Mouse (Mus musculus) cerebellum, adult 9-11 months (tissue): ENCODE measurements around the gene Spata7.

Source experiments
- DNase-seq: peaks from one replicate; pipeline ENCODE4 v3.0.0; 2022

Spata7 gene

DNA sequence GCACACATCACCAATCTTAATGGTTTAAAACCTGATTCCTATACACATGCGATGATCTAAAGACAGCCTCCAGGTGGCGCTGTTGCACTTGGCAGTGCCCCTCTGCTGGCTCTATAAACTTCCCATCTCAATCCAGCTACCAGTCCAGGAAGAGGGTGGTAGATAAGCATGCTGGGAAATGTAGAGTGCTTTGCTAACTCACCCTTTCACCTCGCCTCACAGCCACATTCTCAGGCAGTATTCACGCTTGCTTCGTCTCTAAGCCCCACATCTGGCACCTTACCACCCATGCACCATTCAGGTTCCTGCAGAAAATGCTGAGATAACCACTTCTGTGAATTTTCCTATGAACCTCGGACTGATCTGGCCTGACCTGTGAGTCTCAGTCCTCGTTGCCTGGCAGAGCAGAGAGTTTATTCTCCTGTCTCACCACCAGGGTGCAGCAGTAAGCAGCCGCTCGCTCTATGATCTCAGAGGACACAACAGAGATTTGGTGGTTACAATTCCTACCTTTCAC lies 46.7 kb downstream of the Spata7 start:
- peak; percentile 80 for DNase-seq

DNA sequence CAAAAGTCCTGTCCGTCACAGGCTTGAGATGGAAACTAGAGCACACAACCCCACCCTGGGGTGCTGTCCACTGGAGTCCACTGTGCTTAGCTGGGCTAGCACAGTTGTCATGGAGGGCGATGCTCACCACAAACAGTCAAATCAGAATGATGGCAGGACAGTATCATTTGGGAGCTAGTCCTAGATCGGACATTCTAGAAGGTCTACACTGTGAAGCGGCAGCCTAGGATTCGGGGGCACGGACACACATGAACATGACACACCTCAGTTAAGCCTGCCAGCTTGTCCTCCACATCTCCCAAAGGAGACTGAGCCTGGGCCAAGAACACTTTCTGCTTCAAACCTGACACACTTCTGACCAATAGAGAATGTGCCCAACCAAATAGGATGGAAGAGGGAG lies 48.9 kb downstream of the Spata7 start:
- DNase-seq: no peak

DNA sequence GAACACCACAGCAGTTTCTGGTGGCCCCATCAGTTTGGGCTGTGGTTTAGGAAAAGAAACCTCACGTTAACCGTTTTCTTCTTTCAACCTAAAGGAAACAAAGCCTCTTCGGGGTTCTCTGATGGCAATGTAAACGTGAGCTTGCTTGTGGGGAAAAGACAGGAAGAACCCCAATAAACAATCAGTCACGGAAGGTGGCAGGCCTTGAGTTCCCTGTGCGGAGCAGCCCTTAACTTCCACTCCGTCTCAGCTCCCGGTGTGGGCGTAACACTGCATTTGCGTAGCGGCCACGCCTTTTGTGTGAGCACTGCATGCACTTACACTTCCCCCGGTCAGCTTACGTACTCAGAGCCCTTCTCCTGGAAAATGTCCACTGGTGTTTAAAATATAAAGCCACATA lies 49.4 kb downstream of the Spata7 start:
- DNase-seq: no peak

DNA sequence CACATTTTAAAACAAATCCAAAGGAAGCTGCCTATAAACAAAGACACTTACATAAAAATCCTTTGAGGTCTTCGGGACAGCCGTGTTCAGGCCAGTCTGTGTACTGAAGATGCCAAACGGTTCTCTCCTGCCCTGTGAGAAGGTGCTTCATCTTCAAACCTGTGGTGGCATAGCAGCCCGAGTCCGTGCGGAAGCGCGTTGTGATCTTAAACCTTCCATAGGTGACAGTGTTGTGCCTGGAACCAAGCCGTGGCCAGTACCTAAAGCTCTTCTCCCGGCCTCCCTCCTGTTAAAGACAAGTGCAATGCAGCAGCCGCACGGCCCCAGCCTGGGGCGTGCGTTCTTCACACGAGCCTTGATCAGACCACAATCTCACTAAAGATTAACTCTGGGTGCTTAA lies 51.9 kb downstream of the Spata7 start:
- no peak for DNase-seq

DNA sequence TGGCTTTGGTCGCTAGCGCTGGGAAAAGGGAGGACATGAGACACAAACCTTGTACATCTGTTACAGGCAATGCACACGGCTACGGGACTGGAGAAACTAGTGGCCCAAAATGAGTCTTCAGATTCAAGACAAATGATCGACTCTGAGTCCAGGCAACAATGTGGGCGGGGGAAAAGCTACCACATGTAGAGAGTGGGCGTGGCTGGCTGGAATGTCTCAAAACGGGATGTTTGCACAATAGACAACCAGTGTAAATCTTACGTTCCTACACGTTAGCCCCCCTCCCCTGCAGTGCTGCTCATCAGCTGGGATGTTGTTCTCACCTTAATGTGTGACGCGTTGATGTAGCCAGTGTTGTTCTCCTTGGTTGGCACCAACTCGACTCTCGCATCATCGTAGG lies 54.2 kb downstream of the Spata7 start:
- no peak for DNase-seq

DNA sequence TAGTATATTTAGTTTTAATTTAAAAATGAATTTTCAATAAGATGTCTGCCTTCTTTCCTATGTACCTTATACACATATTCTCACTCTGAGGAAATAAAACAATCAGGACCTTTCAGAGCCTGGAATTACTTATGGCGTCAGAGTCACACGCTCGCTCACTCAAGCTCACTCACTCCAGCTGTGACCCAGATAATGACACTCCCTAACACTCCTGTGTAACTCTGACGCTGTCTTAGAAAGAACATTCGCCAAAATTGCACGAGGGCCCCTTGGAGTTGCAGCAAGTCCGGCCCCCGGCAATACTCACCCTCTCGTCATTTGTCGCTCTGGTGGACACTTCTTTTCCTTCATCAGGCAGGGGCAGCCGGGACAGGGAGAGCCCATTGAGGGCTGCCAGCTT lies 55.2 kb downstream of the Spata7 start:
- no peak for DNase-seq

DNA sequence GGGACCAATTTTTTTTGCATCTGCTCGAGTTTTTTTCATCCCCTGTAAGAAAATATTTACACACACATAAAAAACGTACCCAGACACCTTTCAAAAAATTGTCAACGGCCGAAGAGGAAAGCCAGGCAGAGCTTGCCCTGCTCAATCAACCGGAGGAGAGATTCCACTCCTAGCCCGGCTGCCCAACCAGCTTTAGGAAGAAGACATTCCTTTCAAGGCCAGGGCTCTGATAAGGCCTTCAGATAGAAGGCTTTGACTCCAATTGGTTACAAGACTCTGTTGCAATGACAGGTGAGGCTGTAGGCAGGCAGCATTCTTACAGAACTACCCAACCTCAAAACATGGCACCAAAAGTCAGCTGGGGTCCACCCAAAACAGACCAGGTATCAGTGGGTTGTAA lies 55.6 kb downstream of the Spata7 start:
- no peak for DNase-seq

DNA sequence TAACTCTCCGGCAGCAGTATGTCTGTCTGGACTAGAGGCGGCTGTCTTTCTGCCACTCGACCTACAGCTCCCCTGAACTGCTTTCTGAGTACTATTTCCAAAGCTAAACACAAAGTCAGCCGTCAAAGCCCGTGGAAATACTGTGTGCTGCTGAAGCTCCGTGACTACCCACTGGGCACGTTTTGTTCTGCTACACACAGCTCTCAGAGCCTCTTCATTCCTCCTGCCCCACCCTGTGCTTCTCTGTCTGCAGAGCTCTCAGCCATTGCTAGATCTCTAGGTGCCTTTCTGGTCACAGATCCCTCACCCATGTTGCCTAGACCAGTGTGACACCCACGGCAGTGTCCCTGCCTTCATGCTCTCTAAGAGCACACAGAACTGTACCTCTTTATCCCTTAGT lies 62.3 kb downstream of the Spata7 start:
- no peak for DNase-seq

DNA sequence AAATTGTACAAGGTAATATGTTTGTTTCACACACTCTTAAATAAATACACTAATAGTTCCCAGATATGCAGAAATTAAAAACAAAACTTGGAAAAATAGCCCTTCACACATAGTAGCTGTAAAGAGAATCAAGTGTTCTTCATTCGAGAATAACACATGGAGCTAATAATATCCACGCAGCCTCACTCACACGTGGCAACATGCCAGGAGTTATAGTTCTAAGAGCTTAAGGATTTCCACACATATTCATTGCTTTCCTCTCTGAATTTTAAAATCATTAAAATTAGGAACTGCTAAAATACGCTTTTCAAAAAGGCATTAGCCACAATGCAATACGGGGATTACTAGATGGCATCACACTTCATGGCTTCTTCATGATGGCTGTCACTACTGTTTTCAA lies 69.2 kb downstream of the Spata7 start:
- no peak for DNase-seq

DNA sequence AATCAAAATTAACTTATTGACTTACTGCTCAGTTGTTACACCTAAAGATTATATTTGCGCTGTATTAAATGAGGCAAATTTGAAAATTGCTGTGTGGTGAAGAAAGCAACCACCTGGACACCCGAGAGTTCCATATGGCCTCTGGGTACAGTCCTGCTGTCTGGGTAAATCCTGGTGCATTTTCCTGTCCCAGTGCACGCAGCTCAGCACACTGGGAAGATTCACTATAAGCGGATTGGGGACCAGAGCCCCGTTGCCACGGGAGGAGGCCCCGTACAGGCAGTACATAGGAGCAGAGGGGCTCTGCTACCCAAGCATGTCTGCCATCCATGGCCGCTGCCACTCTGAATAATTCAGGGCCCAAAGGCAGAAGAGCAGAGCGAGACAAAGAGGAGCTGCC lies 73.6 kb downstream of the Spata7 start:
- peak; percentile 78 for DNase-seq

DNA sequence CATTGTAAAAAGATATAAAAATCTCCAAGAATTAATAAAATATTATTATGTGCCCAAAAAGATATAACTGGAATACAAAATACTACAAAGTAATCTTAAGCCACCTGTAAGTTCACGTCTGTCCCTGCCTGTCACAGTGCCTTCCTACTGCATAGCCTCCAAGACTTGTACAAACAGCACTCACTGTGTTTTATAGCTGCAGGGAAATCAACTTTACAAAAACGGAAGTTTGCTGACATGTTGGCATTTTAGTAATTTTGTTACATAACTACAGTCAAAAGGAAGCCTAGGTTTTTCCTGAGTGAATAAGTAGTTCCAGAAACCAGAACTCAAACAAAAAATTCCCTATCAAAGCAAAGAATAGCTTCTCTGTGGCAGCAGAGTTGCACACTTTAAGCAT lies 75.6 kb downstream of the Spata7 start:
- no peak for DNase-seq

DNA sequence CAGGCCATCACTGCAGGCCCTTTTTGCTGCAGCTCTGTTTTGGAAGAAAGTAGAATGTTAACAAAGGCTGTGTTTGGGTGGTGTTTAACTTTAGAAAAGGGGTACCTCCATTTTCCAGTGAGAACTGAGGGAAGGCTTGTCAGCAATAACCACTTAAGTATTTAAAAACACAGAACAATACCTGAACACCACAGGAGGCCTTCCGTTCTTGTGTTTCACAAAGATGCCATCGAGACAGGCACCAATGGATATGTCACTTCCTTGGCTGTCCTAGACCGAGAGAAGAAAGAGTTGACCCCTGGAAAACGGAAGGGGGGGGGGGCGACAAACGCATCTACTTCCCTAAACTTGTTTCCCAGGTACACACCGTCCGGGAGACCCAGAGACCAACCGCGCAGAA lies 76.0 kb downstream of the Spata7 start:
- DNase-seq: no peak

DNA sequence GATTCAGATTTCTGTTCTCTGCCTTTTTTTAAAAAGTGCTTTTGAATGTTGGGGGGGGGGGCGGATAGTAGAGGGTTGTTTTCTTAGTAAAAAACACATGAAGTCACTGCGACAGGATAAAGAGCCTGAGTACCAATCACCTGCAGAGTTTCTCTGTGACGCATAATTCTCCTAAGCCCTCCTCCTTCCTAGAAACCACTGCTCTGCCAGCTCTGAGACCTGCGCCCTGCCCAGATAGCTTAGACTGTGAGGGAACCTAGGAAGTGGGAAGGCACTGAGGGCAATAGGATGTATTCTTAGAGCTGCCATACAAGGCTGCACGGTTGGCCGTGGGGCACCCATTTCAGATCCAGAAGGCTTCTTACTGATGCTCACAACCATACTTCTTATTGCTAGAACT lies 84.9 kb downstream of the Spata7 start:
- DNase-seq: no peak

DNA sequence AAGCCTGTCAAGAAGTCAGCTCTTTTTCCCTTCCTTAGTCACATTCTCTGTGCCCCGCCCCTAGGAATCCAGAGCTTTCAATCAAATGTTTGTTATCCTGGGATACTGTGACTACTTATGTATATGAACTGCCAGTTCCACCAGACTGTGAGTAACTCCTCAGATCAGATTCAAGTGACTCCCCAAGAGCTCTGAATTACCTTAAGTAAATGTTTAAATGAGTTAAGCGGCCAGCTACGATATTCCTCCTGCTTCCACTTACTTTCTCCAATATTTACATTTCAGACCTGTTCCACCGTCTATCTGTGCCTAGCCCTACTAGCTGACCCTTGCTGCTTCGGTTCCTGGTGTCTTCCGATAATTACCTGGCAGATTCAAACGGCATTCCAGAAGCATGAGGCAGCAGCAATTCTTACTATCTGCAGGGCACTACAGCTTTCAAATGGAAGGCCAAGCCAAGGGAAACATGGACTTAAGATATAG lies 85.7 kb downstream of the Spata7 start:
- DNase-seq: no peak

DNA sequence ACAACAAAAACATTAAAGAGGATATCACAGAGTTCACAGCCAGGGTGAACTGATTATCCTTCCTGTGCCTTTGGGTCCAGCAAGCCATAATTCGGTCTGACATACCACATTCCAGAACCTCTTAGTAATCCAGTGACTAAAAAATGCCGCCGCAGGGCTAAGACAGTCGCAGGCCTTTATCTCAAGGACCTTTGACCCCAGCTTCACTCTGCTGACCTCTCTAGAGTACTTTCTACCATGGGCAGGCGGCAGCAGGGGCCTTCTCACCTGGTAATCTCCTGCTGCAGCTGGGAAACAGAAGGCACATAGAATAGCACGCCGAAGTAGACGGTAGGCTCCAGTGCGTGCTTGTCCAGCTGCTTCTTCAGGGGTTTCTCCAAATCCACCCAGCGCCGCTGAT lies 86.8 kb downstream of the Spata7 start:
- DNase-seq: no peak

DNA sequence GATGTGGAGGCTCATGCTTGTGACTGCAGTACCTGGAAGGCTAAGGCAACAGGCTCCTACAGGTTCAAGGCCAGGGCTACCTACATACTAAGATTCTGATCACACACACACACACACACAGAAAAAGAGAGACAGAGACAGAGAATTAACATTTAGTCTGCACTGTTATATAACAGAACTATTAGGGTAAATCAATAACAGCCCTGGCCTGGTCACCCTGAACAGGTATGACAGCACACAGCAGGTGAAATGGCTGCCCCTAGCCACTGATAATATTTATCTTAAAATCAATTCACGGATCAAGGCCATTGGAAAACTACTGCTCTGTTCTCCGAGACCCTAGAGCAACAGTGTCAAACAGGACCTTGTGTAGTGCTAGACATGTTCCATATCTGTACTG lies 88.2 kb downstream of the Spata7 start:
- no peak for DNase-seq
